Mouse (Mus musculus) c-Kit-positive CD71-negative TER-119-negative erythroid progenitor cells, embryonic 14.5 days (primary cell): ENCODE results near the gene Wdr63.

Experiments
- DNase-seq: peaks from one replicate; pipeline ENCODE4 v3.0.0-alpha.2; 2013; ENCODE audit warnings: low read depth

Gene Wdr63

DNA sequence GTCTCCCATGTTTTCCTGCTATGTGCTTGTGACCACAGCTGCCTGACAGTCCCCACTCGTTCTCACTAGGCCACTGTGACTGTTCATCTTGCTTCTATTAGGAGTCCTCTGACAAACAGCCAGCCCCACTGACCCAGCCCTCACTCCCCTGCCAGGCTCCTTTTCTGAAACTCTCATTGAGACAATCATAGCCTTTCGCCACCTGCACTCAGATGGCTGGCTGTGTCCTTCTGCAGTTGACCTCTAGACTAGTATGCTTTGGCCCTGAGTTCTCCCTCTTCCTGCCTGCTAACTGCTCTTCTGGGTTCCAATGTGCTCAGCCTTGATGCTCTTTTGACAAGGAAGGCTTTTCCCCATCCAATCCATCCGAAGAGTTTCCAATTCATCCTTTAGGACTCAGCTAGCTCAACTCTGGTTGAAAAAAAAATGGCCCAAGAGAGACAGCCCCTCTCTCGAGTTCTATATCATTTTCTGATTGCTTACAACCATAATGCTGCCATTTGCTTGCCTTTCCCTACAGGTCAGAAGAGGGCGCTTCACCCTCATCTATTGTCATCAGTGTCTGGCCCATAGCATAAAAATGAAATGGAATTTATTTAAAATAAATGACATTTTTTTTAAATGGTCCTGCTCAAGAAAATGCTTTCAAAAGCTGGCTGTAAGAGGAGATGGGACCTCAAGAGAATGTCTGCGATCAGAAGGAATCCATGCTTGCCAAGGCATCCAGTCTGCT, 54.7 kb downstream of the Wdr63 start:
- no peak for DNase-seq

DNA sequence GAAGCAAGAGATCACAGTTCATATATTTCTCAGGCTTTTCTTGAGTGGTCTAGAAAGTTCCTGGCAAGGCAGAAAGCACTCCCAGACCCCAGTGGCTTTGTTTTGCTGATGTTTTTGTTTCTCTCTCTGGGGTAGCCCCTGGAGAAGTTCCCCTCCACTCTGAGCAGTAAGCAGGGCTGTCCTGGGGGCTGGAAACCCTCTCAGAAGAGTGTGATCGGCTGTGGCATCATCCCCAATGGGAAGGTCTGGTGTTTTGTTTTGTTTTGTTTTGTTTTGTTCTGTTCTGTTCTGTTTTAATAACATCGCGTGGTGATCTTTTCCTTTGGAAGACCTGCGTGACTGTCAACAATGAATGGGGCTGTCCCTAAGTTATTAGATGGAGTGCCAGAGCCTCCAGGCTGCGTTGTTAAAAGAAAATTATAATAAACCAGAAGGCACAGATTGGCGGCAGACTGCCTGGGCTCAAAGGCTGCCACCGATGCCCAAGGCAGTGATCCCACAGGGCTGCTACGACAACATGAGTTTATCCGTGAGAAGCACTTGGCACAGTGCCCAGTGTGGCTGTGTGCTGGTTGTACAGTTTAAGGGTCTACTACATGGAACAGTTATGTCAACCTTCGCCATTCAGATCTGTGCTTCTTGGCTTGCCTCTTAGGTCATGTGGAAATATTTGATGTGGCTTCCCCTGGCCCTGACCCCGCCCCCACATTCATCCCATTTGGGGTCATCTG, 56.5 kb downstream of the Wdr63 start:
- no peak for DNase-seq

DNA sequence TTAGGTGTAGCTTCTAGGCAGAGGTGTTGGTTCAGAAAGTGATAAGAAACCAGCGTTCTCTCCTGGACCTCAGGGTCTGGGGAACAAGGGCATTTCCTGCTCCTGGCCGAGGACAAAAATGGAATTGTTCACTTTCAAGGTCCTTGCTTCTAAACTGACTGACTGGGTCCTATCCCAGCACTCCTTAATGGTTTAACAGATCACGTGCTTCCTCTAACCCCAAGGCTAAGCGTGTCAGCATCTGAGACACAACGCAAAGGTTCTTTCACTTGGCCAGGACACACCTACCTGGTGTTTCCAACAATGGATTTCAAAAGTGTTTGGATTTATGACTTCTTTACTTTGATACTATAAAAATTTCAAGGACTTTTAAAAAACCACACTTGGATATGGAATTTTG, 58.0 kb downstream of the Wdr63 start:
- no peak for DNase-seq

DNA sequence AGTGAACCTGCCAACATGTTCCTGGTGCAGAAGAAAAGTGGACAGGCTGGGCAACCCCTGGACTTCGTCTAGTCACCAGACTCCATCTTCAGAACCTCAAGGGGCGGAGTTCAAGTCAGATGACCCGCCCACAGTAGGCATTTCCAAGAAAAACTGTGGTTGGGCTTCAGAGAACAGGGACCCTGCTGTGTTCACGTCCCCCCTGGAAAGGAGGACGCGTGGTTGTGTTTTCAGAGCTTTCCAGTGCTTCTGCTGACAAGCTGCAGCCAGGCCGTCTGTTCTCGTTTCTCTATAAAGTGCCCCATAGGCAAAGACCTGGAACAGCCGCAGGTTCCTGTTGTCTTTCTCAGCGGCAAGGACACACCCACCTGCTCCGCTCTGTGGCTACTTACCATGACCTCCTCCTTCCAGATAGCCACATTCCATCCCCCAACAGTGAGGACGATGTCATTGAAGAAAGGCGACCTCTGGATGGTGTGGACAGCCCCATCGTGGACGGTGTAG, 60.2 kb downstream of the Wdr63 start:
- peak; percentile 18 for DNase-seq

DNA sequence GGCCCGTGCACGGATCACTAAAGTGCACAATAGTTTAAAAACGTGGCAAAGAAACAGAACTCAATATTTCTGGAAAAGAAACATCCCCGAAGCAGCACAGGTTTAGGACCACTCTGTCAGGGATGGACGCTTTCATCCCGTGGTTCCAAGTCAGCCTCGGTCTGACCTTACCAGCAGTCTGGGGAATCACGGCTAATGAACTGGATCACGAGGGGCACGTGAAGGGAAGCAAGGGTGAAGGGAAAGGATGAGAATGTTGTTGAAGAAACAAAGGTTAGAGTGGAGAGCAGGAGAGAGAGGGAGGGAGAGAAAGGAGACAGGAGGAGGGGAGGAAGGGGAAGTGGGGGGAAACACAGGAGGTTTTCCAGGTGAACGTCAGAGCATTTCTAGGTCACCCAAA, 61.9 kb downstream of the Wdr63 start:
- no peak for DNase-seq

DNA sequence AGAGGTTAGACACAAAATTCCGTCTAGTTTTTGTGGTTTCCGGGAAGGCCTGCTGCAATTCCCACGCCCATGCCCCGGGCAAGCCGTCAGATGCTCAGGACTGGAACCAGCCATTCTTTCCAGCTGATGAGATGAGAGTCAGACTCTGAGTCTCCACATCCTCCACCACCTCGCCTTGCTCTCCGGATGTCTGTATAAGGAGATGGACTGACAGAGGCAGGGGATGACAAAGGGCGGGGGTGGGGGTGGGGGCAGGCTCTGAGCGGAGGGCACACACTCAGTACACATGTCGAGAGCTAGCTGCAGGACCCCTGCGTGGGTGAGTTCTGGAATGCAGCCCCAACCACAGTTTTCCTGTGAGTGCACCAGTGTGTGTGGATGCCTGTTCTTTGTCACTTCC, 63.0 kb downstream of the Wdr63 start:
- DNase-seq: no peak

DNA sequence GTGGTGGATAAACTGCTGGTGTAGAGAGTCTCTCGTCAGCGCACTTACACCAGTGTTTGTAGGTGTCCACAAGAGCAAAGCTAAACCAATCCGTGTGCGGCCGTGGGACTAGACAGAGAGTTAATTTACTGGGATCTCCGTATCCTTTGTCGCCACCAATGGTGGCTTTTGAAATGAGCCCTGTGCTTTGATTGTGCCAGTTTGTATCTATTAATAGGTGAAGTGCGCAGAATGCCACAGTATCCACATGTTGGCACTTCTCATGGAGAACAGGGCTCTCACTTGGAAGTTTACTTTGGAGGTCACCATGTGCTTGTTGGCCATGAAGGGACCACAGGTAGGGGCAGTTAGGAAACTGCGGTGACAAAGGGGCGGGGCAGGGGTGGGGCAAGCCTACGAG, 66.5 kb downstream of the Wdr63 start:
- no peak for DNase-seq

DNA sequence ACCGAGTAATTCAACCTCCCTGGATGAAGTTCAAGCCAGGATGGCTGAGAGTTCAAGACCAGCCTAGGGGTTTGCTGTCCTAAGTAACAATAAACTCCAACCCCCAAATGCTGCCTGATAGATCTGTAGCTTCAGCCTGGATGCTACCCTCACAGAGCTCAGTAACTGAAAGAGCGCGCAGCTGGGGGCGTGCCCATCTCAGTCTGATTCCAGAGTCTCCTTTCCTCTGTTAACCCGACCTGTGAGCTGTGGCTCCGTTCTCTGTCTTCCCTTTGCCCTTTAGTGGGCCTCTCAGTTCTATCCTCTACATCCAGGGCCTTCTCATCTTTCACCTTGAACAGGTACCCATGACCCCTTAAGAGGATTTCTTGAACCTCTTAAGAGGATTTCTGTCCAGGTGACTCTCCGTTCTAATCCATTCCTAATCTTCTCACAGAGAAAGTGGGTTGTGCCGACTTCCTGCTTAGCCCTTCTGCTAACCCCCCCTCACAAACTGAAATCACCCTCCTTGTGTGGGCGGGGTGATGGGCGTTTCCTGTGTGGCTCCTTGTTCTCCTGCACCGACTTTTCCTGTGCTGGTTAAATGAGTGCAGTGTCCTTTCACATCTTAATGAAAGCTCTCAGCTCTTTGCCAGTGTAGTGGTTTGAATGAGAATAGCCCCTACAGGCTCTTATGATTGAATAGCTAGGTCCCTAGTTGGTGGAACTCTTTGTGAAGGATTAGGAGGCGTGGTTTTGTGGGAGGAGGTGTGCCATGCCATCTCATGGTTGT, 68.6 kb downstream of the Wdr63 start:
- no peak for DNase-seq

DNA sequence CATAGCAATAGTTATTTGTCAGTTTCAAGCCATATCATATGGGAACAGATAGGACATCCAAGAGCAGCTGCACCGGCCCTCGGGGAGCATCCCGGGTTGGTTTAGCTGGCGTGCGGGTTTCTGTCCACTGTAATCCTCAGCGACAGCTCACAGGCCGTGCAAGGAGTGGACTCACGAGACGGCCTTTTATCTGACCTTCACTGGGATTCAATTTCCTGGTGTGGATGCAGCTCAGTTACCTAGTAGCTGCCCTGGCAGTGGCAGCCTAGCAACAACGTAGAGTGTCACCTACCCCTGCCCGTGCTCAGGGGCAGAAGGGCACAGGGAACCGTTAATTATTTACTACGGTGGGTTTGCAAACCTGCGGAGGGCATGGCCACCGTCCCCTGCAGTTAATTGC, 70.0 kb downstream of the Wdr63 start:
- no peak for DNase-seq

DNA sequence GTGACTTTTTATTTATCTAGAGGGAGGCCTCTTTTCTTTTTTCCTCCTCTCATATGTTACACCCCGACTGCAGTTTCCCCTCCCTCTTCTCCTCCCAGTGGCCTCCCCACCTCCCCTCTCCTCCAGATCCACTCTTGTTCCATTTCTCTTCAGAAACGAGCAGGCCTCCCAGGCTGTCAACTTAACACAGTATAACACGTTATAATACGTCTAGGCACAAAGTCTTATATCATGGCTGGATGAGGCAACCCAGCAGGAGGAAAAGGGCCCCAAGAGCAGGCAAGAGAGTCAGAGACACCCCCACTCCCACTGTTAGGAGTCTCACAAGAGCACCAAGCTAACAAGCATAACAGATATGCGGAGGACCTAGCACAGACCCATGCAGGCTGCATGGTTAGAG, 75.0 kb downstream of the Wdr63 start:
- no peak for DNase-seq

DNA sequence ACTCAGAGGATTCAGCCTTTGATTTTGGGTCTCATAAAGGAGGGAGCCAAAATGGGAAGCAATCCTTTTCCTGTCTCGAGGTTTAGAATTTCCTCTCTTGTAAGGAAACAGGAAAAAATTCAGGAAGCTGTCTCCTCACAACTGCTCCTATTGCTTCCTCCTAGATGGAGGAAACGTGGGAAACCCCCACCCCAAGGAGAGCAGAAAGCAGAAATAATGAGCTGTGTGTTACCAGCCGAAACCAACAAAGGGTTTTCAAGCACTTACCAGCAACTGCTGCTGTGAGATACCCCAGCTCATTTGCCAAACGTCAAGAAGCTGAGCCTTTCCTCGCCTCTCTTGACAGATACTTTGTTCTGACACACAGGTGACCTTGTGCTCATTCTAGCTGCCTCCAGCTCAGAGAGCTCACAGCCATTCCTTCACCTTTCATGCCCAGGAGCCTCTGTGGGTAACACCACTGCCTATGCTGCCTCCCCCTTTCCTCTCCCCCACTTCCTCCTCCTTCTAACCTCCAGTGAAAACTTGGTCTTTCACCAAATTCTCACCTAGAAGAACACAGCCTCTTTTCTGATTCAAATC, 77.6 kb downstream of the Wdr63 start:
- no peak for DNase-seq

DNA sequence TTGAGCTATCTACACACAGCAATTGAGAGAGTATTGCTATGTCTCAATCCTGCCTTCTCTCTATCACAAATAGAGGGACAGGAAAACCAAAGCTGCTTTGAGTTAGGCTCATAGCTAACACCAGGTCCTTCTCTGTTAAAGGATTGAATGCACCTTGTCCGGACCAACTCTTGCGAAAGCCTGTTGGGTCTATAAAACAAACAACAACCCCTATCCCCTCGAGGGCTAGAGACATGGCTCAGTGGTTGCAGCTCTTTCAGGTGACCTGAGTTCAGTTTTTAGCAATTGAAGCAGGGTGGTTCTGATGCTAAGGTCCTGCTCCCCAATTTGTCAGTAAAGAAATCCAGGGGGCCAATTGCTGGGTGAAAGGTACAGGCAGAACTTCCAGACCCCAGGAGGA, 78.7 kb downstream of the Wdr63 start:
- DNase-seq: no peak

DNA sequence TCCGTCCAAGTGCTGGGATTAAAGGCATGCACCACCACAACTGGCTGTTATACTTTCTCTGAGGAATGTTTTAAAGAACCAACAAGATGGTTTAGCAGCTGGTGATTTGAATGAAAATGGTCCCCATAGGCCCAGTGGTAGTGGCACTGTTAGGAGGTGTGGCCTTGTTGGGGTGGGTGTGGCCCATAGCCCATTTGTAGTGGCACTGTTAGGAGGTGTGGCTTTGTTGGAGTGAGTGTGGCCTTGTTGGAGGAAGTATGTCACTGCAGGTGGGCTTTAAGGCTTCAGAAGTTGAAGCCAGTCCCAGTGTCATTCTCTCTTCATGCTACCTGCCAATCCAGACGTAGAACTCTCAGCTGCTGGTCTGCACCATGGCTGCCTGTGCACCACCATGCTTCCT, 79.5 kb downstream of the Wdr63 start:
- DNase-seq: no peak

DNA sequence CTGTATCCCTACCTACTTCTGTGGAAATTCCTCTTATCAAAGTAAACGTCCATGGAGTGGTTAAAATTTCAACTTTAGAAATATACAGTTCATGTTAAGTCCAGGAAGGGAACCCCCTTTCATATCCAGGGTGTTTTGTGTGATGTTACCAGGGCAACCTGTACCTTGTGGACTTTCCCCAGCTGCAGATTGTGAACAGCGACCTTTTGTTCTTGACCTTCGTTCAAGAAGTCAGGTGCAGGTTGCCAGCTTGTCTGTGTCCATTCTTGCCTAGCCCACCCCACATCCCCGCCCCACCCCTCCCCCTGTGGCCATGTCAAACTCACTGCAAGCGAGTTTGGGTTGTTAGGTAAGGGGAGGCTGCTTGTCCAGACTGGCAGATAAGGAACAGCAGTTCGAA, 80.8 kb downstream of the Wdr63 start:
- no peak for DNase-seq

DNA sequence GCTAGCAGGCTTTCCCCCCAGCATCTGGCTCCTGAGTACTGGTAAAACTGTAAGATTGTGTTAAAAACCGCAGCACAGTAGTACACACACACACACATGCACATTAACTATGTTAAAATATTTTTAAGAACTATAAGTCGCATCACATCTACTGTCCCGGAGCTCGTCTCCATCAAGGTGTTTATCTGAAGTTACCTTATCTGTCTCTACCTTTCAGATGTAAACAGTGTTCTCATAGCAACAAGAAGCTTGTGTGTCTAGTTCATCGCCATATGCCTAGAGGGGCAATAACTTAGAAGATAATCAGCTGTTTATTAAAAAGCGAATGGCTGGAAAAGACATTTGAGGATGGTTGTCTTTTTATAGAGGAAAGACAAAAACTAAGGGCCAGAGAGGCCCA, 82.4 kb downstream of the Wdr63 start:
- no peak for DNase-seq

DNA sequence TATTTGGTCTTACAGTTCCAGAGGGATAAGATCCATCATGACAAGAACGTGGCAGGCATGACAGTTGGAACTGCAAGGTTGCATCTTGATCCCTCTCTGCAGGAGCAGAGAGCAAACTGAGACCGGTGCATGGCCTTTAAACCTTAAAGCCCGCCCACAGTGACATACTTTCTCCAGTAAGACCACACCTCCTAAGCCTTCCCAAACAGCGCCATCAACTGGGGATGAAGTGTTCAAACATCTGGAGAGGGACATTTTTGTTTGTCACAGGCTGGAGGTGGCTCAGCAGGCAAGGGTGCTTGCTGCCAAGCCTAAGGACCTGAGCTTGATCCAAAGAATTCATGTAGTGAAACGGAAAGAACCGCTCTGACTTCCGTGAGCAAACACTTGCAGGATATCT, 83.2 kb downstream of the Wdr63 start:
- DNase-seq: no peak

DNA sequence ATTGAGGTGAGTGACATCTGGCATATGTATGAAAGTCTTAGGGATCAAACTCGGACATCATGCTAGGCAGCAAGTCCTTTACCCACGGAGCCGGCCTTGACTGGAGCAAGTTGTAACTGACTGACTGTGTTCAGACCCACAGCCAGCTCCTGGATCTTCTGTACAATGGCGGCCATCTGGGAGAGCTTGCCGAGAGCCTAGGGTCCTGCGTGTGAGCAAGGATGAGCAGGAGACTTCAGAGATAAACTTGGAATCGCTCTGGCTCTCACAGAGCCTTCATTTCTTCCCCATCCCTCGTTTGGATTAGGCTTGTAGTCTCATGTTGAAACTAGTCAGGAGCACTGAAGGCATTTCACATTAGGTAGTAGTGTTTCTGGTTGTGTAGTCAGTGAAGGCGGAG, 85.7 kb downstream of the Wdr63 start:
- no peak for DNase-seq

DNA sequence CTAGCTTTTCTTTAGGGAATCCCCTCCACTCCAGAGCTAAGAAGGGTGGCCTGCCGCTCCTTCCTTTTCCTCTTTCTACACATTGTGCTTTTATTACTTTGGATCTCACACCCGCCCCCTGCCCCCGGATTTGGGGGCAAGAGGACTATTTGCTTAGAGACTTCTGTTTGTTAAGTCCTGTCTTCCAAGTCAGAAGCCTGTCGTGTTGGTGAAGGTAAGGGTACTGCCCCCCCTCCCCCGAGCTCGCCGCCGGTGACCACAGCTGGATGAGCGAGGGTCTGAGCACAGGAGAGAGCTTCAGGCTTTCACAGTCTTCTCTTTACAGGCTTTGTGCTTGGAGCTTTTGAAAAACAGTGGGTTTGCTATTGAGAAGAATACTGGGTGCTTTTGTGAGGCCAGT, 90.4 kb downstream of the Wdr63 start:
- no peak for DNase-seq

DNA sequence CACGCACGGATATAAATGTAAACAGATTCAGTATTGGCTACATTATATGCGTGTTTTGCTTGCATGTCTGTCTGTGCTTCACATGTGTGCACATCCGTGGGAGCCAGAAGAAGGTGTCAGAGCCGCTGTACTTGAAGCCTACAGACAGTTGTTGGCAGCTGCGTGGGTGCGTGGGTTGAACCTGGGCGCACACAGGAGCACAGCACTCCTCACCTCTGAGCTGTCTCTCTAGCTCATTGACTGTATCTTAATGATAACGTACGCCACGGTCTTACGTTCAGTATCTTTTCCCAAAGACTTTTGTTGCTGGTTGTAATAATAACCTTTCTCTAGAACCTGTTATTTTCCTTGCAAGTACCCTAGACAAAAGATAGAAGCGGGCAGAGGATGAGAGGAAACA, 91.0 kb downstream of the Wdr63 start:
- DNase-seq: no peak

DNA sequence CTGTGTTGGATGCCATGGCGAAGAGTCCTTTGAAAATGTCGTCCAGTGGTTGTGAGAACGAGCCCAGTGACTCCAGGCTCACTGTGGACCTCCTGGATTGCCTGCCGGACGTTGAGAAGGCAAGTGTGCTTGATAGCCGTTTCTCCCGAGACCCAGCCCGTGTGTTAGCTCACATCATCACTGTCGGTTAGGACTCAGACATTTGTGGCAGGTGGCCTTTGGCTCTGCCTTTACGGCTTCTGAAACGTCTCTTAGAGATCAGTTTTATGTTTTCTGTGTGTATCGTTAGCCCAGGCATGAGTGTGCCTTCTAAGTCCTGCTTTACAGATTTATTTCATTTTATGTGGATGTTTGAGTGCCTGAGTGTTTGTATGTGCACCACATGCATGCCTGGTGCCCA, 93.6 kb downstream of the Wdr63 start:
- no peak for DNase-seq

DNA sequence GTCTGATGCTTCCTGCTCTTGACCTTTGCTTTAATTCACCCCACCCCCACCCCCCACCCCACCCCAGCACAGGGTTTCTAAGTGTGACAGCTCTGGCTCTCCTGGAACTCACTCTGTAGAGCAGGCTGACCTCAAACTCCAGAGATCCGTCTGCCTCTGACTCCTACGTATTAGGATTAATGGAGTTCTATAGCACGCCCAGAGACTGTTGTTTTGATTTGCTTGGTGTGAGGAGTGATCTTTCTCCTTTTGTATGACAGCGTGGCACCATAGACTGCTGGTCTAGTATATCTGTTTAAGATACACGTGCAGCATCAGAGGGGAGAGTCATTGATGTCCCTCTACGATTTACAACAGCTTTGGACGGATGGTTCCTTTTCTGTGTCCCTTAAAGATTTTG, 94.4 kb downstream of the Wdr63 start:
- no peak for DNase-seq

DNA sequence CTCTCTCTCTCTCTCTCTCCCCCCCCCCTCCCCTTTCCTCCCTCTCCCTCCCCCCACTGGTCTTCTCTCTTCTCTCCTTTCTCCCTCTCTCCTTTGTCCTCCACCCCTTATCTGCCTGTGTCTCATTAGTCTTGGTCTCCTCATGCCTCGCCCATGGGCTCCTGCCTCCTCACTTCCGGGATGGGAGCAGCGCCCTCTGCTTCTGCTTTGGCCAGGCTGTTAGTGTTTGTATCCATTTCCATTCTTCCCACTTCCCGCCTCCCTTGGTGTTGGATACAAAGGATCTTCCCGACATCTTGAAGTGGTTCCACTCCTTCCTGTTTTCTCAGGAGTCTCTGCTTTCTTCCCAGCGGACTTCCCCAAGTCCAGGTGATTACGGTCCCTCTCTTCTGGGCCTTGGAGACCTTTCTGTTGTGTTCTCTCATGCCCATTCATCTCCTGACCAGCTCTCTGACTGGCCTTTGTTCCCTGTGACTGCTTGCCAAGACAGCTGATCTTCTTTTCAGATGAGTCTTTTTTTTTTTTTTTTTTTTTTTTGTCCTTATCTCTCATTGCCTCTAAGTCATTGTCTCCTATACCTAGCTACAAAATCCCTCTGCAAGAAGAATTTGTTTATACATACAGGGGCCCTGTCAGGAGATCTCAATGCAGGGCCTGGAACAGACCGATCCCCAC, 96.2 kb downstream of the Wdr63 start:
- no peak for DNase-seq
